Mouse (Mus musculus) left cerebral cortex, adult 18-20 months (tissue): ENCODE measurements around the gene Atp6ap2. TPM values are rescaled to one million over a fixed set of nuclear protein-coding genes. Genes with fewer than 3 reads are reported as not detected.

Experiments
- total RNA-seq, 2 experiments: library from RNA; stranded (reverse); gene quantifications; 2 replicates each; pipeline ENCODE4 v1.2.3; 2021

Atp6ap2 gene
- total RNA-seq, 2 experiments from 2014 or later: 221 to 229 TPM

Other genes with a start within 250 kb of the Atp6ap2 start
- 10 to 100 TPM; 15.2 to 18.9 TPM for gene 1810030O07Rik, start 85.9 kb downstream of the Atp6ap2 start, total RNA-seq
- 10 to 100 TPM; 70.5 to 78.8 TPM for gene Med14, start 174.3 kb downstream of the Atp6ap2 start, total RNA-seq